Mouse (Mus musculus) layer of hippocampus, postnatal 36 days (tissue): ENCODE measurements at regions not wholly inside any gene's neighbourhood (a gene's known extent, or its start where the extent isn't known, plus 50 kb on each side); places are given as distances from the start of the nearest gene placed in this dataset.

Source experiments
- DNase-seq, 2 experiments: peaks; one replicate each; pipeline ENCODE4 v3.0.0; 2022

GRCm38 (mm10) chr10:125164671-125165070, 224.6 kb downstream of the Slc16a7 start:
- DNase-seq: no peak

- DNase-seq: no peak
Measured at GRCm38 (mm10) chr10:125161077-125161476, 228.2 kb downstream of the Slc16a7 start.

- no peak for DNase-seq
Measured at GRCm38 (mm10) chr10:125148753-125149152, 240.5 kb downstream of the Slc16a7 start.

GRCm38 (mm10) chr10:125147239-125147782, 242.0 kb downstream of the Slc16a7 start:
- no peak for DNase-seq

- no peak for DNase-seq
Measured at GRCm38 (mm10) chr10:125146365-125146764, 242.9 kb downstream of the Slc16a7 start.

- DNase-seq: no peak
Measured at GRCm38 (mm10) chr10:125145809-125146208, 243.5 kb downstream of the Slc16a7 start.

GRCm38 (mm10) chr10:125121762-125122161, 267.5 kb downstream of the Slc16a7 start:
- peak; percentile 75 for DNase-seq

GRCm38 (mm10) chr10:125114318-125114717, 274.9 kb downstream of the Slc16a7 start:
- no peak for DNase-seq

- DNase-seq: no peak
Measured at GRCm38 (mm10) chr10:125108986-125109385, 280.3 kb downstream of the Slc16a7 start.

GRCm38 (mm10) chr10:125084975-125085374, 304.3 kb downstream of the Slc16a7 start:
- no peak for DNase-seq

GRCm38 (mm10) chr10:125072401-125072800, 316.9 kb downstream of the Slc16a7 start:
- DNase-seq: no peak

GRCm38 (mm10) chr10:125070246-125070645, 319.0 kb downstream of the Slc16a7 start:
- DNase-seq: peak; percentile 3 to 20

GRCm38 (mm10) chr10:125039290-125039689, 350.0 kb downstream of the Slc16a7 start:
- no peak for DNase-seq

GRCm38 (mm10) chr10:125035631-125036030, 353.6 kb downstream of the Slc16a7 start:
- DNase-seq: no peak

- DNase-seq: no peak
Measured at GRCm38 (mm10) chr10:125028347-125028746, 360.9 kb downstream of the Slc16a7 start.

- DNase-seq: peak; percentile 10 to 11
Measured at GRCm38 (mm10) chr10:125026851-125027250, 362.4 kb downstream of the Slc16a7 start.
